Mouse (Mus musculus) forelimb bud, embryonic 11.5 days (tissue): ENCODE data around the gene Gtf3c6.

Experiments used
- DNase-seq: peaks from one replicate; pipeline ENCODE4 v3.0.0-alpha.2; 2012; ENCODE audit warnings: low read depth, low spot score

The Gtf3c6 gene

GRCm38 (mm10) chr10:40258976-40259375 is 1.1 kb upstream of the Gtf3c6 start:
- peak; percentile 69 for DNase-seq

- peak; percentile 93 for DNase-seq
Measured at GRCm38 (mm10) chr10:40258401-40258966, 576 bp upstream of the Gtf3c6 start.

GRCm38 (mm10) chr10:40256716-40257115 is 1.2 kb downstream of the Gtf3c6 start:
- peak; percentile 83 for DNase-seq

GRCm38 (mm10) chr10:40250969-40251368 is 6.9 kb downstream of the Gtf3c6 start:
- no peak for DNase-seq

- no peak for DNase-seq
Measured at GRCm38 (mm10) chr10:40249625-40250024, 8.3 kb downstream of the Gtf3c6 start.

GRCm38 (mm10) chr10:40247166-40247716 is 10.7 kb downstream of the Gtf3c6 start:
- DNase-seq = no peak

GRCm38 (mm10) chr10:40246374-40247165 is 11.3 kb downstream of the Gtf3c6 start, which contains the start of gene Rpf2:
Gene Rpf2, minus strand, starts transcription at chr10:40247036.
- DNase-seq = peak; percentile 91

- no peak for DNase-seq
Measured at GRCm38 (mm10) chr10:40237826-40238225, 20.1 kb downstream of the Gtf3c6 start.

GRCm38 (mm10) chr10:40233241-40233640 is 24.7 kb downstream of the Gtf3c6 start:
- no peak for DNase-seq

GRCm38 (mm10) chr10:40232442-40232841 is 25.5 kb downstream of the Gtf3c6 start:
- DNase-seq = no peak

GRCm38 (mm10) chr10:40229725-40230124 is 28.2 kb downstream of the Gtf3c6 start:
- DNase-seq = no peak

- DNase-seq = no peak
Measured at GRCm38 (mm10) chr10:40227660-40228303, 30.1 kb downstream of the Gtf3c6 start.

GRCm38 (mm10) chr10:40218874-40219273 is 39.0 kb downstream of the Gtf3c6 start:
- no peak for DNase-seq

- DNase-seq = peak; percentile 92
Measured at GRCm38 (mm10) chr10:40212443-40213169, 45.3 kb downstream of the Gtf3c6 start.
